24 mouse cellular contexts compared by ENCODE assay signal in the genomic region with DNA sequence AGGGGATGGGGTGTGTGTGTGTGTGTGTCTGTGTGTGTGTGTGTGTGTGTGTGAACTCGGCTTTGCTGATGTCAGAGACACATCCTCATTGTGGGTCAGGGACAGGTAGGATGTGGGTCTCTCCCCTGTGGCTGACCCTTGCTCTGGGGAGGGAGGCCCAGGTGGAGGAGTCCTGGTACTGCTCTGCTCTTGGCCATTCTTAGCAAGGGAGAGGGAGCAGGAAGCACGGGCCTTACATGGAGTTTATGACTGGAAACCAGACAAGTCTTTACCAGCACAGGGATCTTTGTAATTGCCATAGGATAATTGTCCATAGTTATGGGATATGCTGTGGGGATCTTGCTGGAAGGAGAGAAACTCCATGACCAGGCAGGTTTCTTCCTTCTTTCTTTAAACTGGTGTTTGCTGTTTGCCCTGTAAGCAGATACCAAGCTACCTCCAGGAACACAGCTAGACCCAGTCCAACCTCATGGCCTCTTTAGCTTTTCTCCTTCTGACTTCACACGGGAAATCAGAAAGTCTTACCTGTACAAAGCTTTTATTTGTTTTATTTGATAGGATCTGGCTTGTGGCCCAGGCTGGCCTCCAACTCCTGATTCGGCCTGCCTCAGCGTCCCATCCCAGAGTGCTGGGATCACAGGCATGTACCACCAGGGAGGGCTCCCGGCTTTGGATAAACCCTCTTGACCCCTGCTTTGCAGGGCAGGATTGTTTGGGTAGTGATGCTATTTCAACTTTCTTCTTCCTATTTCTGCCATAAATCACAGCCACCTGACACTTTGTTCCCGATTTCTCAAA. TPM values are rescaled to one million over a fixed set of nuclear protein-coding genes. Genes with fewer than 3 reads are reported as not detected.
A peak's percentile ranks its signal among the peaks of the same experiment; 100 is the strongest.
DNase-seq lines count a peak whose midpoint lies in the region; ATAC-seq and TF ChIP-seq lines count a peak whose summit lies in the region.
"Had no signal": no experiment of that assay in that cellular context is flagged by ENCODE, and none has a peak within 500 bp of the region (broad histone marks: within the 10 kb centered on the region; RNA-seq: fewer than 3 reads in every experiment).

No protein-coding gene starts in this region.

- peak overlapping the region; percentile 63 for H3K27ac ChIP-seq in forebrain, embryonic 10.5 days
- H3K27ac ChIP-seq in forebrain, embryonic 11.5 days (ENCODE audit: low read depth, low read length) = no peak overlapping the region
- H3K27ac ChIP-seq in hindbrain, embryonic 10.5 days = peak overlapping the region; percentile 40; the same call in 1 of the 2 replicates
- no peak overlapping the region for H3K27ac ChIP-seq in hindbrain, embryonic 11.5 days (ENCODE audit: low read depth, low read length)
- no peak overlapping the region for H3K27ac ChIP-seq in intestine, postnatal 0 days (ENCODE audit: low read depth, low read length)
- H3K27ac ChIP-seq: hindbrain, embryonic 13.5 days; neural tube, embryonic 13.5 days had no signal

- ATAC-seq in forebrain, embryonic 11.5 days (replicated peaks; ENCODE audit: low FRiP score) = no peak
- ATAC-seq in hindbrain, embryonic 11.5 days (ENCODE audit: low FRiP score) = no peak
- ATAC-seq in intestine, postnatal 0 days = 0 out of 2 replicates have a peak, but pooled peaks have one; percentile 31
- ATAC-seq: forebrain, embryonic 16.5 days had no signal

- H3K9me3 ChIP-seq in forebrain, embryonic 10.5 days = no peaks in the 10 kb centered on the region; the same call in 1 of the 2 replicates
- no peaks in the 10 kb centered on the region for H3K9me3 ChIP-seq in forebrain, embryonic 11.5 days (ENCODE audit: control insufficient read depth, low read length)
- H3K9me3 ChIP-seq in hindbrain, embryonic 10.5 days = no peaks in the 10 kb centered on the region
- H3K9me3 ChIP-seq in hindbrain, embryonic 11.5 days (ENCODE audit: control insufficient read depth, low read length) = no peaks in the 10 kb centered on the region
- no peaks in the 10 kb centered on the region for H3K9me3 ChIP-seq in intestine, postnatal 0 days (ENCODE audit: control insufficient read depth)
- H3K9me3 ChIP-seq: G1E; hindbrain, embryonic 13.5 days; neural tube, embryonic 13.5 days had no signal

- no peak for TF ChIP-seq CTCF in intestine, postnatal 0 days (IDR thresholded peaks at IDR 0.05; ENCODE audit: low read depth)

- H3K9ac ChIP-seq in forebrain, embryonic 11.5 days (ENCODE audit: low read length) = no peak overlapping the region
- H3K9ac ChIP-seq in hindbrain, embryonic 11.5 days (ENCODE audit: low read depth, low read length) = no peak overlapping the region
- H3K9ac ChIP-seq in intestine, postnatal 0 days (ENCODE audit: low read depth, low read length) = no peak overlapping the region
- H3K9ac ChIP-seq: hindbrain, embryonic 13.5 days; neural tube, embryonic 13.5 days had no signal

- H3K4me1 ChIP-seq in forebrain, embryonic 10.5 days = peaks cover 29% of the 10 kb centered on the region
- H3K4me1 ChIP-seq in forebrain, embryonic 11.5 days (replicated peaks; ENCODE audit: control insufficient read depth, insufficient read depth, low read length) = no peaks in the 10 kb centered on the region; the same call in 1 of the 2 replicates
- H3K4me1 ChIP-seq in hindbrain, embryonic 10.5 days (replicated peaks) = peaks cover 26% of the 10 kb centered on the region
- no peaks in the 10 kb centered on the region; the same call in 1 of the 2 replicates for H3K4me1 ChIP-seq in hindbrain, embryonic 11.5 days (replicated peaks; ENCODE audit: control insufficient read depth, insufficient read depth, low read length)
- H3K4me1 ChIP-seq in intestine, postnatal 0 days (replicated peaks; ENCODE audit: control insufficient read depth, insufficient read depth, low read length) = 0 out of 2 replicates have a peak, but pooled peaks cover 6% of the 10 kb centered on the region

- no peaks in the 10 kb centered on the region for H3K36me3 ChIP-seq in forebrain, embryonic 10.5 days (replicated peaks)
- no peaks in the 10 kb centered on the region for H3K36me3 ChIP-seq in forebrain, embryonic 11.5 days (ENCODE audit: control insufficient read depth, insufficient read depth, low read length)
- no peaks in the 10 kb centered on the region for H3K36me3 ChIP-seq in hindbrain, embryonic 10.5 days
- no peaks in the 10 kb centered on the region for H3K36me3 ChIP-seq in hindbrain, embryonic 11.5 days (ENCODE audit: control insufficient read depth, insufficient read depth, low read length)
- no peaks in the 10 kb centered on the region for H3K36me3 ChIP-seq in intestine, postnatal 0 days (ENCODE audit: control insufficient read depth, insufficient read depth)
- H3K36me3 ChIP-seq: G1E; hindbrain, embryonic 13.5 days; neural tube, embryonic 13.5 days had no signal

- intact Hi-C loops in left cerebral cortex, postnatal 25 days (cut with DNase I) = no loop called here

- WGBS in forebrain, embryonic 10.5 days = 59% methylated on average over 7 of the region's 7 CpGs
- WGBS in forebrain, embryonic 11.5 days = 63% methylated on average over 7 of the region's 7 CpGs
- WGBS in hindbrain, embryonic 10.5 days = 65% methylated on average over 7 of the region's 7 CpGs
- 62% methylated on average over 7 of the region's 7 CpGs for WGBS in hindbrain, embryonic 11.5 days
- WGBS in intestine, postnatal 0 days = 37% methylated on average over 7 of the region's 7 CpGs

- DNase-seq in forebrain, embryonic 10.5 days (ENCODE audit: extremely low spot score, low spot score) = no peak
- DNase-seq in forebrain, embryonic 11.5 days (ENCODE audit: low spot score) = no peak
- no peak for DNase-seq in hindbrain, embryonic 10.5 days (ENCODE audit: low spot score)
- no peak for DNase-seq in hindbrain, embryonic 11.5 days (ENCODE audit: low spot score)
- DNase-seq in embryo, embryonic 10.5 days (ENCODE audit: low spot score) = peak; percentile 42
- DNase-seq in left cerebral cortex, postnatal 25 days (ENCODE audit: low spot score in 2 of 2) = no peak
- DNase-seq in urinary bladder, postnatal 36 days (ENCODE audit: low spot score in 2 of 2) = no peak
- DNase-seq: adrenal gland, postnatal 25 days; cerebellum, adult 11-12 months; cerebellum, postnatal 14 days; gastrocnemius, postnatal 36 days; kidney, adult 8-10 months; kidney, postnatal 14 days; left cerebral cortex, postnatal 4 days; liver; lung, postnatal 36 days; right cerebral cortex, adult 18-20 months; thymus, postnatal 25 days had no signal

- no peak overlapping the region for H3K4me2 ChIP-seq in forebrain, embryonic 11.5 days (ENCODE audit: low read depth, low read length, severe bottlenecking)
- no peak overlapping the region for H3K4me2 ChIP-seq in hindbrain, embryonic 11.5 days (replicated peaks; ENCODE audit: low read depth, low read length)
- H3K4me2 ChIP-seq in intestine, postnatal 0 days (replicated peaks; ENCODE audit: low read depth) = no peak overlapping the region
- H3K4me2 ChIP-seq: hindbrain, embryonic 13.5 days; neural tube, embryonic 13.5 days had no signal

- no peaks in the 10 kb centered on the region for H3K27me3 ChIP-seq in forebrain, embryonic 10.5 days (ENCODE audit: poor library complexity, severe bottlenecking)
- no peaks in the 10 kb centered on the region for H3K27me3 ChIP-seq in forebrain, embryonic 11.5 days (ENCODE audit: control insufficient read depth, insufficient read depth, low read length)
- H3K27me3 ChIP-seq in hindbrain, embryonic 10.5 days (ENCODE audit: insufficient read depth, poor library complexity, severe bottlenecking) = peaks cover 24% of the 10 kb centered on the region
- no peaks in the 10 kb centered on the region for H3K27me3 ChIP-seq in hindbrain, embryonic 11.5 days (ENCODE audit: control insufficient read depth, insufficient read depth, low read length)
- H3K27me3 ChIP-seq in intestine, postnatal 0 days (replicated peaks; ENCODE audit: control insufficient read depth, insufficient read depth, low read length) = no peaks in the 10 kb centered on the region
- H3K27me3 ChIP-seq: neural tube, embryonic 13.5 days had no signal

- no peak overlapping the region for H3K4me3 ChIP-seq in forebrain, embryonic 10.5 days
- no peak overlapping the region for H3K4me3 ChIP-seq in forebrain, embryonic 11.5 days (ENCODE audit: low read depth, low read length)
- no peak overlapping the region for H3K4me3 ChIP-seq in hindbrain, embryonic 10.5 days
- H3K4me3 ChIP-seq in hindbrain, embryonic 11.5 days (ENCODE audit: low read depth, low read length) = no peak overlapping the region
- no peak overlapping the region for H3K4me3 ChIP-seq in intestine, postnatal 0 days (ENCODE audit: low read depth, low read length)
- H3K4me3 ChIP-seq: hindbrain, embryonic 13.5 days; neural tube, embryonic 13.5 days had no signal

RNA-seq across cellular contexts. Expression of gene Shisa2, which starts 14.0 kb away (rescaled TPM):
- polyA plus RNA-seq in forebrain, embryonic 10.5 days (2016; fragmentation: Nextera tagmentation; extraction: Ambion mirVana) = 23.3 and 30.5 TPM in 2 replicates
- polyA plus RNA-seq in forebrain, embryonic 11.5 days (2014; fragmentation: Nextera tagmentation; extraction: Ambion mirVana) = 54.3 and 55.5 TPM in 2 replicates
- 15.0 and 17.1 TPM in 2 replicates for polyA plus RNA-seq in hindbrain, embryonic 10.5 days (2016; fragmentation: Nextera tagmentation; extraction: Ambion mirVana)
- 14.0 and 15.7 TPM in 2 replicates for polyA plus RNA-seq in hindbrain, embryonic 11.5 days (2014; fragmentation: Nextera tagmentation; extraction: Ambion mirVana)
- 4.6 and 4.8 TPM in 2 replicates for polyA plus RNA-seq in intestine, postnatal 0 days (2015; fragmentation: Nextera tagmentation; extraction: Ambion mirVana)
- 1 to 10 TPM; 2.3 to 2.4 TPM for total RNA-seq in left cerebral cortex, postnatal 25 days (2021)
- total RNA-seq: megakaryocyte-erythroid progenitor cell, adult 5-6 weeks had no signal

RNA-seq across cellular contexts. Expression of gene Cdadc1, which starts 41.3 kb away (rescaled TPM):
- 23.5 and 26.6 TPM in 2 replicates for polyA plus RNA-seq in forebrain, embryonic 10.5 days (2016; fragmentation: Nextera tagmentation; extraction: Ambion mirVana)
- polyA plus RNA-seq in forebrain, embryonic 11.5 days (2014; fragmentation: Nextera tagmentation; extraction: Ambion mirVana) = 25.6 and 26.2 TPM in 2 replicates
- polyA plus RNA-seq in hindbrain, embryonic 10.5 days (2016; fragmentation: Nextera tagmentation; extraction: Ambion mirVana) = 23.5 and 26.3 TPM in 2 replicates
- 31.0 and 33.3 TPM in 2 replicates for polyA plus RNA-seq in hindbrain, embryonic 11.5 days (2014; fragmentation: Nextera tagmentation; extraction: Ambion mirVana)
- polyA plus RNA-seq in intestine, postnatal 0 days (2015; fragmentation: Nextera tagmentation; extraction: Ambion mirVana) = 22.3 and 24.3 TPM in 2 replicates
- total RNA-seq in left cerebral cortex, postnatal 25 days (2021) = 10 to 100 TPM; 63.2 to 66.1 TPM

Comparison
In these comparisons a context has a peak if more than half of its experiments do, and no peak if none do; other contexts are left out.
1. H3K27ac ChIP-seq: peak in forebrain, embryonic 10.5 days (single experiment) and hindbrain, embryonic 10.5 days (single experiment); none in forebrain, embryonic 11.5 days (single experiment), hindbrain, embryonic 11.5 days (single experiment) and intestine, postnatal 0 days (single experiment).